Comparison of ENCODE assay signal across 8 mouse cellular contexts in genomic region chr2:3284473-3285180, GRCm38 (mm10). TPM values are rescaled to one million over a fixed set of nuclear protein-coding genes. Genes with fewer than 3 reads are reported as not detected.
A peak's percentile ranks its signal among the peaks of the same experiment; 100 is the strongest.
DNase-seq lines count a peak whose midpoint lies in the region; ATAC-seq and TF ChIP-seq lines count a peak whose summit lies in the region.

No protein-coding gene starts in this region.

- no peaks in the 10 kb centered on the region for H3K36me3 ChIP-seq in intestine, postnatal 0 days (ENCODE audit: control insufficient read depth, insufficient read depth)
- H3K36me3 ChIP-seq in liver, adult 2 months (ENCODE audit: control insufficient read depth, insufficient read depth, low read length), result no peaks in the 10 kb centered on the region
- H3K36me3 ChIP-seq in midbrain, postnatal 0 days (ENCODE audit: insufficient read depth, low read length), result no peaks in the 10 kb centered on the region

- H3K4me2 ChIP-seq in intestine, postnatal 0 days (replicated peaks; ENCODE audit: low read depth), result peak overlapping the region; percentile 92
- H3K4me2 ChIP-seq in midbrain, postnatal 0 days (ENCODE audit: low read depth, low read length, poor library complexity, severe bottlenecking), result peak overlapping the region; percentile 71

- no peaks in the 10 kb centered on the region for H3K4me1 ChIP-seq in intestine, postnatal 0 days (replicated peaks; ENCODE audit: control insufficient read depth, insufficient read depth, low read length)
- H3K4me1 ChIP-seq in liver, adult 2 months (ENCODE audit: control insufficient read depth, insufficient read depth, low read length), result peaks cover 3% of the 10 kb centered on the region; the same call in 1 of the 2 replicates
- H3K4me1 ChIP-seq in midbrain, postnatal 0 days (ENCODE audit: insufficient read depth, low read length), result peaks cover 6% of the 10 kb centered on the region; the same call in 1 of the 2 replicates

- TF ChIP-seq CTCF in intestine, postnatal 0 days (IDR thresholded peaks at IDR 0.05; ENCODE audit: low read depth), result no peak
- no peak for TF ChIP-seq CTCF in liver, adult 2 months (IDR thresholded peaks at IDR 0.05; ENCODE audit: low read depth, low read length)
- TF ChIP-seq CTCF in midbrain, postnatal 0 days (IDR thresholded peaks at IDR 0.05), result 0 out of 2 replicates have a peak, but pooled peaks have one; percentile 1

- TF ChIP-seq POLR2A in liver, adult 2 months (IDR thresholded peaks at IDR 0.05; ENCODE audit: extremely low read depth, insufficient read depth, low read length), result no peak

- H3K27me3 ChIP-seq in intestine, postnatal 0 days (replicated peaks; ENCODE audit: control insufficient read depth, insufficient read depth, low read length), result no peaks in the 10 kb centered on the region
- H3K27me3 ChIP-seq in liver, adult 2 months (ENCODE audit: control insufficient read depth, insufficient read depth, low read length), result no peaks in the 10 kb centered on the region
- H3K27me3 ChIP-seq in midbrain, postnatal 0 days (ENCODE audit: insufficient read depth, low read length), result no peaks in the 10 kb centered on the region

- H3K4me3 ChIP-seq in intestine, postnatal 0 days (ENCODE audit: low read depth, low read length), result peak overlapping the region; percentile 92
- peak overlapping the region; percentile 76 for H3K4me3 ChIP-seq in liver, adult 2 months (ENCODE audit: insufficient read depth, low read depth, low read length)
- H3K4me3 ChIP-seq in midbrain, postnatal 0 days (ENCODE audit: low read depth, low read length), result peak overlapping the region; percentile 78

- H3K9me3 ChIP-seq in intestine, postnatal 0 days (ENCODE audit: control insufficient read depth), result no peaks in the 10 kb centered on the region
- no peaks in the 10 kb centered on the region for H3K9me3 ChIP-seq in midbrain, postnatal 0 days (ENCODE audit: low read length)

- H3K27ac ChIP-seq in intestine, postnatal 0 days (ENCODE audit: low read depth, low read length), result peak overlapping the region; percentile 71
- peak overlapping the region; percentile 57 for H3K27ac ChIP-seq in liver, adult 2 months (replicated peaks; ENCODE audit: insufficient read depth, low read depth, low read length)
- H3K27ac ChIP-seq in midbrain, postnatal 0 days (ENCODE audit: low read depth, low read length), result peak overlapping the region; percentile 91

- H3K9ac ChIP-seq in intestine, postnatal 0 days (ENCODE audit: low read depth, low read length), result peak overlapping the region; percentile 76
- H3K9ac ChIP-seq in liver, adult 2 months (ENCODE audit: low read depth, low read length), result peak overlapping the region; percentile 84
- peak overlapping the region; percentile 93 for H3K9ac ChIP-seq in midbrain, postnatal 0 days (replicated peaks; ENCODE audit: low read length, poor library complexity, severe bottlenecking)

- WGBS in intestine, postnatal 0 days, result under 1% methylated on average over 59 of the region's 60 CpGs
- WGBS in liver, adult 2 months, result under 1% methylated on average over 53 of the region's 60 CpGs
- WGBS in midbrain, postnatal 0 days, result under 1% methylated on average over 54 of the region's 60 CpGs

- ATAC-seq in common myeloid progenitor, adult 5-6 weeks (replicated peaks; ENCODE audit: low read depth, poor library complexity, severe bottlenecking), result peak; percentile 7; the same call in 1 of the 2 replicates
- peak; percentile 13; the same call in 1 of the 2 replicates for ATAC-seq in intestine, postnatal 0 days
- 0 out of 2 replicates have a peak, but pooled peaks have one; percentile 0 for ATAC-seq in midbrain, postnatal 0 days (ENCODE audit: low FRiP score)

- DNase-seq in layer of hippocampus, adult 11-12 months (ENCODE audit: low spot score), result peak; percentile 32
- no peak for DNase-seq in layer of hippocampus, adult 9-10 months (ENCODE audit: low spot score)
- peak; percentile 48 for DNase-seq in gastrocnemius, postnatal 10 days
- DNase-seq in liver, adult 2 months (ENCODE audit: extremely low read depth, low read depth, low spot score), result no peak
- peak; percentile 51 for DNase-seq in midbrain, postnatal 0 days (ENCODE audit: low spot score)
- DNase-seq in spleen, postnatal 14 days (ENCODE audit: low spot score in 2 of 2), result peak; percentile 26 to 37

- no peaks in the 10 kb centered on the region; the same call in 1 of the 2 replicates for H3K79me2 ChIP-seq in liver, adult 2 months (ENCODE audit: control insufficient read depth, insufficient read depth, low read length)

RNA-seq across cellular contexts. Expression of gene Nmt2, which starts 0.6 kb away (rescaled TPM):
- 38.6 and 41.7 TPM in 2 replicates for total RNA-seq in common myeloid progenitor, adult 5-6 weeks (2017)
- 10 to 100 TPM in 1 of 2 experiments, 1 to 10 TPM in 1; 9.9 to 14.3 TPM for total RNA-seq in gastrocnemius, postnatal 10 days (2021)
- polyA plus RNA-seq in intestine, postnatal 0 days (2015; fragmentation: Nextera tagmentation; extraction: Ambion mirVana), result 20.0 and 21.0 TPM in 2 replicates
- total RNA-seq in liver, adult 2 months (2014; rRNA removed), result 13.2 and 16.4 TPM in 2 replicates
- 5.1 and 5.4 TPM in 2 replicates for polyA plus RNA-seq in liver, adult 2 months (2012; rRNA removed)
- total RNA-seq in midbrain, postnatal 0 days (2014; rRNA removed), result 79.9 and 90.9 TPM in 2 replicates
- 107 and 108 TPM in 2 replicates for polyA plus RNA-seq in midbrain, postnatal 0 days (2015; fragmentation: Nextera tagmentation; extraction: Ambion mirVana)

RNA-seq across cellular contexts. Expression of gene Rpp38, which starts 47.8 kb away (rescaled TPM):
- 8.6 and 15.4 TPM in 2 replicates for total RNA-seq in common myeloid progenitor, adult 5-6 weeks (2017)
- total RNA-seq in gastrocnemius, postnatal 10 days (2021), result 1 to 10 TPM; 6.2 to 9.1 TPM
- polyA plus RNA-seq in intestine, postnatal 0 days (2015; fragmentation: Nextera tagmentation; extraction: Ambion mirVana), result 15.4 and 15.6 TPM in 2 replicates
- total RNA-seq in liver, adult 2 months (2014; rRNA removed), result 2.6 and 3.4 TPM in 2 replicates
- polyA plus RNA-seq in liver, adult 2 months (2012; rRNA removed), result 1.9 and 2.3 TPM in 2 replicates
- 6.0 and 8.5 TPM in 2 replicates for total RNA-seq in midbrain, postnatal 0 days (2014; rRNA removed)
- polyA plus RNA-seq in midbrain, postnatal 0 days (2015; fragmentation: Nextera tagmentation; extraction: Ambion mirVana), result 7.3 TPM in 2 replicates

RNA-seq across cellular contexts. Expression of gene Acbd7, which starts 51.3 kb away (rescaled TPM):
- 1.7 TPM in 1 of 2 replicates, not detected in the other for total RNA-seq in common myeloid progenitor, adult 5-6 weeks (2017)
- total RNA-seq in gastrocnemius, postnatal 10 days (2021), result under 1 TPM; 0.49 to 0.93 TPM
- 0.40 and 0.63 TPM in 2 replicates for polyA plus RNA-seq in intestine, postnatal 0 days (2015; fragmentation: Nextera tagmentation; extraction: Ambion mirVana)
- total RNA-seq in liver, adult 2 months (2014; rRNA removed), result not detected in 2 replicates
- polyA plus RNA-seq in liver, adult 2 months (2012; rRNA removed), result not detected in 2 replicates
- total RNA-seq in midbrain, postnatal 0 days (2014; rRNA removed), result 1.5 TPM in 1 of 2 replicates, not detected in the other
- 10.5 and 12.3 TPM in 2 replicates for polyA plus RNA-seq in midbrain, postnatal 0 days (2015; fragmentation: Nextera tagmentation; extraction: Ambion mirVana)

Comparison
In these comparisons a context has a peak if more than half of its experiments do, and no peak if none do; other contexts are left out.
1. DNase-seq: peak in layer of hippocampus, adult 11-12 months (single experiment), gastrocnemius, postnatal 10 days (single experiment), midbrain, postnatal 0 days (single experiment) and spleen, postnatal 14 days (2 of 2); none in layer of hippocampus, adult 9-10 months (single experiment) and liver, adult 2 months (single experiment).
2. Peak in every context shown above with its lines, with median percentiles within 50 percentile points of each other: ATAC-seq, H3K27ac ChIP-seq, H3K4me3 ChIP-seq and H3K9ac ChIP-seq.